Mouse (Mus musculus) urinary bladder, postnatal 25 days (tissue): ENCODE results near the gene 2700097O09Rik.
"Not testable (repeated sequence)": the region's sequence is repeated elsewhere in the genome, so short reads cannot be mapped to it uniquely, and the experiment has no call there.

Experiments used
- DNase-seq: peaks from one replicate; pipeline ENCODE4 v3.0.0; 2022; ENCODE audit warnings: low spot score

The 2700097O09Rik gene

GRCm38 (mm10) chr12:55041011-55041410 lies 38.9 kb downstream of the 2700097O09Rik start:
- DNase-seq: no peak

GRCm38 (mm10) chr12:55027088-55027487 lies 52.8 kb downstream of the 2700097O09Rik start:
- no peak for DNase-seq

- no peak for DNase-seq
Observed at GRCm38 (mm10) chr12:55023284-55023683, 56.6 kb downstream of the 2700097O09Rik start.

GRCm38 (mm10) chr12:55019421-55019877 lies 60.5 kb downstream of the 2700097O09Rik start:
- DNase-seq: no peak

GRCm38 (mm10) chr12:55017119-55017721 lies 62.7 kb downstream of the 2700097O09Rik start:
- DNase-seq: no peak

GRCm38 (mm10) chr12:55016339-55017118 lies 63.4 kb downstream of the 2700097O09Rik start:
- DNase-seq: no peak

GRCm38 (mm10) chr12:55015428-55015827 lies 64.5 kb downstream of the 2700097O09Rik start:
- no peak for DNase-seq

GRCm38 (mm10) chr12:55013626-55014398 lies 66.1 kb downstream of the 2700097O09Rik start, which contains the start of gene Baz1a:
Baz1a (minus strand) TSS chr12:55014348.
- no peak for DNase-seq

- no peak for DNase-seq
Observed at GRCm38 (mm10) chr12:55013031-55013430, 66.9 kb downstream of the 2700097O09Rik start.

- DNase-seq: no peak
Observed at GRCm38 (mm10) chr12:55007361-55008008, 72.4 kb downstream of the 2700097O09Rik start.

- no peak for DNase-seq
Observed at GRCm38 (mm10) chr12:55006071-55006470, 73.8 kb downstream of the 2700097O09Rik start.

GRCm38 (mm10) chr12:55004396-55004795 lies 75.5 kb downstream of the 2700097O09Rik start:
- no peak for DNase-seq

GRCm38 (mm10) chr12:55003843-55004242 lies 76.1 kb downstream of the 2700097O09Rik start:
- DNase-seq: no peak

GRCm38 (mm10) chr12:55002532-55002931 lies 77.4 kb downstream of the 2700097O09Rik start:
- DNase-seq: not testable (repeated sequence)

GRCm38 (mm10) chr12:54999016-54999690 lies 80.8 kb downstream of the 2700097O09Rik start:
- no peak for DNase-seq

GRCm38 (mm10) chr12:54998411-54998810 lies 81.5 kb downstream of the 2700097O09Rik start:
- no peak for DNase-seq

- DNase-seq: no peak
Observed at GRCm38 (mm10) chr12:54996979-54997474, 82.9 kb downstream of the 2700097O09Rik start.

- DNase-seq: no peak
Observed at GRCm38 (mm10) chr12:54995965-54996364, 83.9 kb downstream of the 2700097O09Rik start.
